In genomic region chr17:53714453-53714852, GRCm38 (mm10) we compare ENCODE assay signal across 19 mouse cellular contexts. TPM values are rescaled to one million over a fixed set of nuclear protein-coding genes. Genes with fewer than 3 reads are reported as not detected.
DNase-seq lines count a peak whose midpoint lies in the region; ATAC-seq and TF ChIP-seq lines count a peak whose summit lies in the region.
"Had no signal": no experiment of that assay in that cellular context is flagged by ENCODE, and none has a peak within 500 bp of the region (broad histone marks: within the 10 kb centered on the region; RNA-seq: fewer than 3 reads in every experiment).

No protein-coding gene starts in this region.

- ATAC-seq in intestine, embryonic 15.5 days, result 0 out of 2 replicates have a peak, but pooled peaks have one; percentile 34
- ATAC-seq in intestine, embryonic 16.5 days, result peak; percentile 53
- peak; percentile 60 for ATAC-seq in intestine, postnatal 0 days
- ATAC-seq in forebrain, embryonic 11.5 days (replicated peaks; ENCODE audit: low FRiP score), result no peak
- ATAC-seq in forebrain, embryonic 12.5 days (ENCODE audit: low FRiP score), result no peak
- ATAC-seq: activated CD4-positive, CD25-positive, alpha-beta regulatory T cell, adult 4 months; CD4-positive, CD25-positive, alpha-beta regulatory T cell, adult 4 months; Patski had no signal

- no peaks in the 10 kb centered on the region for H3K4me1 ChIP-seq in intestine, embryonic 15.5 days (replicated peaks)
- no peaks in the 10 kb centered on the region for H3K4me1 ChIP-seq in intestine, embryonic 16.5 days (ENCODE audit: control insufficient read depth, insufficient read depth, low read length)
- no peaks in the 10 kb centered on the region for H3K4me1 ChIP-seq in intestine, postnatal 0 days (replicated peaks; ENCODE audit: control insufficient read depth, insufficient read depth, low read length)
- no peaks in the 10 kb centered on the region for H3K4me1 ChIP-seq in forebrain, embryonic 11.5 days (replicated peaks; ENCODE audit: control insufficient read depth, insufficient read depth, low read length)
- H3K4me1 ChIP-seq in forebrain, embryonic 12.5 days, result no peaks in the 10 kb centered on the region

- TF ChIP-seq CTCF in intestine, postnatal 0 days (IDR thresholded peaks at IDR 0.05; ENCODE audit: low read depth), result no peak

- no peaks in the 10 kb centered on the region for H3K9me3 ChIP-seq in intestine, embryonic 15.5 days
- H3K9me3 ChIP-seq in intestine, embryonic 16.5 days (ENCODE audit: control insufficient read depth, low read length), result no peaks in the 10 kb centered on the region
- no peaks in the 10 kb centered on the region for H3K9me3 ChIP-seq in intestine, postnatal 0 days (ENCODE audit: control insufficient read depth)
- no peaks in the 10 kb centered on the region for H3K9me3 ChIP-seq in forebrain, embryonic 11.5 days (ENCODE audit: control insufficient read depth, low read length)
- H3K9me3 ChIP-seq in forebrain, embryonic 12.5 days, result no peaks in the 10 kb centered on the region
- H3K9me3 ChIP-seq: G1E had no signal

- H3K27me3 ChIP-seq in intestine, embryonic 15.5 days (replicated peaks), result no peaks in the 10 kb centered on the region
- no peaks in the 10 kb centered on the region for H3K27me3 ChIP-seq in intestine, embryonic 16.5 days (replicated peaks; ENCODE audit: control insufficient read depth, insufficient read depth, low read length)
- no peaks in the 10 kb centered on the region for H3K27me3 ChIP-seq in intestine, postnatal 0 days (replicated peaks; ENCODE audit: control insufficient read depth, insufficient read depth, low read length)
- H3K27me3 ChIP-seq in forebrain, embryonic 11.5 days (ENCODE audit: control insufficient read depth, insufficient read depth, low read length), result no peaks in the 10 kb centered on the region
- H3K27me3 ChIP-seq in forebrain, embryonic 12.5 days, result no peaks in the 10 kb centered on the region
- H3K27me3 ChIP-seq: CH12.LX, Patski had no signal

- WGBS in intestine, embryonic 15.5 days, result 61% methylated on average over 1 of the region's 1 CpGs
- WGBS in intestine, embryonic 16.5 days, result 59% methylated on average over 1 of the region's 1 CpGs
- 39% methylated on average over 1 of the region's 1 CpGs for WGBS in intestine, postnatal 0 days
- 67% methylated on average over 1 of the region's 1 CpGs for WGBS in forebrain, embryonic 11.5 days
- WGBS in forebrain, embryonic 12.5 days, result 66% methylated on average over 1 of the region's 1 CpGs

- no peak overlapping the region for H3K4me3 ChIP-seq in intestine, embryonic 15.5 days (replicated peaks)
- no peak overlapping the region for H3K4me3 ChIP-seq in intestine, embryonic 16.5 days (ENCODE audit: low read length)
- no peak overlapping the region for H3K4me3 ChIP-seq in intestine, postnatal 0 days (ENCODE audit: low read depth, low read length)
- H3K4me3 ChIP-seq in forebrain, embryonic 11.5 days (ENCODE audit: low read depth, low read length), result no peak overlapping the region
- H3K4me3 ChIP-seq in forebrain, embryonic 12.5 days (replicated peaks), result no peak overlapping the region

- H3K27ac ChIP-seq in intestine, embryonic 15.5 days, result no peak overlapping the region
- no peak overlapping the region for H3K27ac ChIP-seq in intestine, embryonic 16.5 days (ENCODE audit: low read length)
- no peak overlapping the region for H3K27ac ChIP-seq in intestine, postnatal 0 days (ENCODE audit: low read depth, low read length)
- H3K27ac ChIP-seq in forebrain, embryonic 11.5 days (ENCODE audit: low read depth, low read length), result no peak overlapping the region
- H3K27ac ChIP-seq in forebrain, embryonic 12.5 days, result no peak overlapping the region

- no peak overlapping the region for H3K9ac ChIP-seq in intestine, embryonic 15.5 days
- no peak overlapping the region for H3K9ac ChIP-seq in intestine, embryonic 16.5 days (ENCODE audit: low read depth, low read length)
- no peak overlapping the region for H3K9ac ChIP-seq in intestine, postnatal 0 days (ENCODE audit: low read depth, low read length)
- no peak overlapping the region for H3K9ac ChIP-seq in forebrain, embryonic 11.5 days (ENCODE audit: low read length)
- H3K9ac ChIP-seq in forebrain, embryonic 12.5 days, result no peak overlapping the region

- no peaks in the 10 kb centered on the region for H3K36me3 ChIP-seq in intestine, embryonic 15.5 days
- H3K36me3 ChIP-seq in intestine, embryonic 16.5 days (ENCODE audit: control insufficient read depth, insufficient read depth, low read length), result no peaks in the 10 kb centered on the region
- H3K36me3 ChIP-seq in intestine, postnatal 0 days (ENCODE audit: control insufficient read depth, insufficient read depth), result no peaks in the 10 kb centered on the region
- H3K36me3 ChIP-seq in forebrain, embryonic 11.5 days (ENCODE audit: control insufficient read depth, insufficient read depth, low read length), result no peaks in the 10 kb centered on the region
- no peaks in the 10 kb centered on the region for H3K36me3 ChIP-seq in forebrain, embryonic 12.5 days (replicated peaks)
- H3K36me3 ChIP-seq: G1E had no signal

- DNase-seq in forebrain, embryonic 11.5 days (ENCODE audit: low spot score), result no peak
- DNase-seq in thymus, postnatal 0 days (ENCODE audit: low spot score), result no peak
- DNase-seq: adrenal gland, adult 2 months; adrenal gland, adult 8-10 months; adrenal gland, postnatal 10 days; adrenal gland, postnatal 14 days; adrenal gland, postnatal 25 days; adrenal gland, postnatal 36 days; B cell, adult 2 months; cerebellum, adult 11 months had no signal

- H3K4me2 ChIP-seq in intestine, embryonic 15.5 days (replicated peaks), result no peak overlapping the region
- no peak overlapping the region for H3K4me2 ChIP-seq in intestine, embryonic 16.5 days (ENCODE audit: low read depth, low read length)
- H3K4me2 ChIP-seq in intestine, postnatal 0 days (replicated peaks; ENCODE audit: low read depth), result no peak overlapping the region
- no peak overlapping the region for H3K4me2 ChIP-seq in forebrain, embryonic 11.5 days (ENCODE audit: low read depth, low read length, severe bottlenecking)
- no peak overlapping the region for H3K4me2 ChIP-seq in forebrain, embryonic 12.5 days

RNA-seq across cellular contexts. Expression of gene Sgo1, which starts 25.3 kb away (rescaled TPM):
- 27.8 and 36.0 TPM in 2 replicates for polyA plus RNA-seq in intestine, embryonic 15.5 days (2015; fragmentation: Nextera tagmentation; extraction: Ambion mirVana)
- polyA plus RNA-seq in intestine, embryonic 16.5 days (2015; fragmentation: Nextera tagmentation; extraction: Ambion mirVana), result 20.2 and 24.7 TPM in 2 replicates
- polyA plus RNA-seq in intestine, postnatal 0 days (2015; fragmentation: Nextera tagmentation; extraction: Ambion mirVana), result 11.8 and 13.0 TPM in 2 replicates
- 51.3 and 58.5 TPM in 2 replicates for polyA plus RNA-seq in forebrain, embryonic 11.5 days (2014; fragmentation: Nextera tagmentation; extraction: Ambion mirVana)
- polyA plus RNA-seq in forebrain, embryonic 12.5 days (2016; fragmentation: Nextera tagmentation; extraction: Ambion mirVana), result 53.0 and 56.3 TPM in 2 replicates
- 62.6 and 66.7 TPM in 2 replicates for polyA plus RNA-seq in thymus, postnatal 0 days (2015; fragmentation: Nextera tagmentation; extraction: Ambion mirVana)
- polyA plus RNA-seq: adrenal gland, adult 2 months had no signal

Comparison
In these comparisons a context has a peak if more than half of its experiments do, and no peak if none do; other contexts are left out.
1. ATAC-seq: peak in intestine, embryonic 15.5 days (single experiment), intestine, embryonic 16.5 days (single experiment) and intestine, postnatal 0 days (single experiment); none in forebrain, embryonic 11.5 days (single experiment) and forebrain, embryonic 12.5 days (single experiment).